Mouse (Mus musculus) frontal cortex, postnatal 10 days (tissue): ENCODE data around the gene Olfr44.

Source experiments
- DNase-seq, 2 experiments: peaks; one replicate each; pipeline ENCODE4 v3.0.0; 2022; ENCODE audit warnings: low spot score in 2 of 2, mixed read lengths in 1 of 2

The Olfr44 gene

DNA sequence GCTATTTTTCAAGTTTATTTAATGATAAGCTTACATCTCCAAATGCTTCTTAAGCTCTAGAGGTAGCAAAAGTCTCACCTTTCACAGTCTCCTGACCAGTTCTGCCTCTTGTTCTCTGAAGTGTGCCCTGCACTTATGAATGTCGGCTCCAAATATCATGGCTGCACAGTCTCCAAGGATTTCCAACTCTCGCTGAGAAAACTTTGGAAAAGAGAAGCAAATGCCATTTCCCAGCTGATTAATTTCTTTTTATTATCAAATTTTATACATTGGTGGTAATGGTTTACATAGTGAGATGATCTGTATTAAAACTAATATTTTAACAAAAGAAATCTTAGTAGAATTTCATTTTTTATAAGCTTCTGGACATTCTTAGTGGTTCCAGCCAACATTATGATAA lies at the start of gene Olfr44:
Gene Olfr44, minus strand, starts transcription at position 101 of the 400 bp plus-strand sequence.
- DNase-seq = no peak

DNA sequence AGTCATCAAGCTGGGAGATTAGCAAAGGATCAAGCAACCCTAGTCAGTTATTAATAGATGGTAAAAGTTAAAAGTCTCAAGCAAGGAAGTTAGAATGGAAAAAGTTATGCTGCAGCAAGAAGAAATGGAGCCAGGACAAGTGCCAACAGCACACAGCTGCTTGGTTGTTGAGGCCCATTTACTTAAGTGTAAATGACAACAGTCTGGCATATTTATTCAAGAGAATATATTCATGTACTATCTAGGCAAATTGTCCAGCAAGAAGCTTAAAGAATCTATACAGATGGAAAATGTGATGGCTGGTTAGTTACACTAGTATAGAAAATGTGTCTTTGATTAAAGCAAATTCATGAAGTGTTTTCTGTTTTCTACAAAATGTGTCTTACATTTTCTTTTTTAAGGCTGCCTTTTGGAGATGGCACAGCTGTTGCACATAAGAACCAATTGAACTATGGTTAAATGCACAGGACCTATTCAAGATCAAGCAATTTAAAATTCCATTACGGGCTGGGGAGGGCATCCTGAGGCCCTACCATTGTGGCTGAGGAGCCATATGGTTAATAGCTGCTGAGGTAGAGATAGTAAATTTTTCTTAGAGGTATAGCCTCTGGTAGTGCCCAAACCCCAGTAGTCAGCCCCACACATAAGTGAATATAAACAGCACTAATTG lies 30.0 kb upstream of the Olfr44 start:
- no peak for DNase-seq

DNA sequence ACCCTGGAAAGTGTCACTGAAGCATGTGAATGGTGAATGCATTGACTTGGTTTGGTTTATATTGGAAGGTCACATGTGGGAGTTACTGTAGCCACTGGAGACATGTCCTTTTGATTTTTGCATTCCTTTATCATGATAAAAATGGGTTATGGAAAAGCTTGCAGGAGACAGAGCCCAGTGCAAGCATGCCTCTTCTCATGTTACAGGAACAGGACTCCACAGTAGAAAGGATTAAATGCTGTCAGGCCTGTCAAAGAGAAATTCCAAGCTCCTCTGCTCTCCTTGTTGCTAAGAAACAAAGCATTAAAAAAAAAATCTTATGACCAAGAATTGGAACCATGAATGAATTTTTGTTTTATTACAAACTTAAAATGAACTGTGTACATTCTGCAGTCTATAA lies 24.8 kb upstream of the Olfr44 start:
- no peak for DNase-seq

DNA sequence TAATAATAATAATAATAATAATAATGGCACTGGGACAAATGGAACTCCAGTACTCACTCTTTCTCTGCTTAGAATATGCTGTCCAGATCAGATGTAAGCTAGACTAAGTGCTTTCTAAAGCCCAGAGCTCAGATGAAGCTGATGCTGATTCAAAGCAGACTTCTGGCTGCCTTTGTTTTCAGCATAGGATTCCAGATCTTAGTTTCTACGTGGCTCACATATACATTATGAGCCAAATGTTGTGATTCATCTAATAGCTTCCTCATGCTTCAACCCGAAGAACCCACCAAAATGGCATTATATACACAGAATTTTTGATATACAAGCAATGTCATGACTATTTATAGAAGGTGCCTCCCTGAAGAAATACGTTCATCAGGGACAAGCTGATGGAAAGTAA lies 21.7 kb upstream of the Olfr44 start, which contains the start of gene Olfr957:
Gene Olfr957, minus strand, starts transcription at position 279 of the 400 bp plus-strand sequence.
- DNase-seq = no peak

DNA sequence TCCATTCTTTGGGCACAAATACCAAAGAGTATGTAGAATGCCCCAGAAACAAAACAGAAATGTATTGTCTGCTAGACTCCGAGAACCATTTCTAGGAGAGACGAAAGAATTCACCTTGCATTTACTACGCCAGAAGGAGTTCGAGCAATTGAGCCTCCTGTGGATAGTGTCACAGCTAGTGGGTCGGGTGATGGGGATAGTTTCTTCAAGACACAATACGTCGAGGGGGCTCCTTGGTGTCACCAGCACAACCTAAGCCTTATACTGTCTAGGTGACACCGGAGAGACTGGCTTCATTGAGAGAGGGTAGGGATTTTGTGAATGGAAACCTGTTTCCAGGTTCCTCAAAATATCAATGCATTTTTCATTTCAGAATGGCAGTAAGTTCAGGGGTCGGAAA lies 15.6 kb upstream of the Olfr44 start:
- no peak for DNase-seq

DNA sequence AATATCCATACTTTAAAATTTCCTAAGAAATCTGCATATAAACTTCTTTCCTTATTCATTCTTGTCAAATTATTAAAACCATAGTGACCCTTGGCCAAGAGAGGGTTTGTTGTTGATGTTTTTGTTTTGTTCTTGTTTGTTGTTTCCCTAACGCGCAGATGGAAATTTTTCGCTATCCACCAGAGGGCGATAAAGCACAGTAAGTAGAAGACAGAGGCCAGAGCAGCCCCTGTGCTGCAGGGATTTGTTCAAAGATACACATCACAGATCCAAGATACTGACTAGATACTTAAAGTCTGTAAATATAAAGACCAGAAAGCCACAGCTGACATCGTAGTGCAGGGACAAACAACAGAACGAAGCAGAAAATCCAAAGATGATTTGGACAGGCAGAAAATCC lies 15.2 kb upstream of the Olfr44 start:
- peak; percentile 9 to 49 for DNase-seq

DNA sequence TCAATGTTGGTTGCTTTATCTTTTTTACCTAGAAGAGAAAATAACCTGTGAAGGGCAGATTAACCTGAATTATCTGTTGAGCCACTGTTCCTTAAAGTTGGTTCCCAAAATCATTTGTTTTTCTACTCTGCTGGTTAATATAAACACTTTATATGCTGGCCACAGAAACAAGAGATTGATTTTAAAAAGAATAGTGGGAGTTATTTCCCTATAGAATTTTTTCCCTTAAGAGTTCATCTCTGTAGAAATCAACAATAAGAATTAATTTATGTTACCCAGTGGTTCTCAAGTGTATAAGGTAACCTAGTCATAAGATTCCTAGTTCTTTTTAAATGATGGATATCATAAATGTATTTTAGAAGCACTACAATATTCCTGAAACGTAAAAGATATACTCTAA lies 22.0 kb downstream of the Olfr44 start, which contains the start of gene Olfr955:
Gene Olfr955, minus strand, starts transcription at position 101 of the 400 bp plus-strand sequence.
- DNase-seq = no peak

DNA sequence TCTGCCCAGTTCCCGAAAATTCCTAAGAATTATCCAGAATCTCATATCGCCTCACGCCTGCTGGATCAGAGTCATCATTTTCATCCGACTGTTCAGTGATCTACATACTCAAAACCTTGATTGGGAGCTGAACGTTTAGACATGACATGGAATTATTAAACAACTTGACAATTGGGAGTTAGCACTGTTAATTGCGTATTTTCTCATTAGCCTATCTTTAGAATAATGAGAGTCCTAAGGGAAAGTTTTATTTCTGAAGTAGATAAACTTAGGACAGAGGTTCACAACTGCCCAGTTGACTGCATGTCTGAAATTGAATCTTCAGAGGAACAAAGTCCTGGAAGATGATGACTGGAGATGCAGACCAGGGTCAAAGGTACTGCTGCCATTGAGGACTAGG lies 37.4 kb downstream of the Olfr44 start, which contains the start of gene Olfr954:
Gene Olfr954, plus strand, starts transcription at position 301 of the 400 bp plus-strand sequence.
- DNase-seq = no peak
